Mouse (Mus musculus) forebrain, embryonic 14.5 days (tissue): ENCODE data around the gene Agmo. TPM values are rescaled to one million over a fixed set of nuclear protein-coding genes. Genes with fewer than 3 reads are reported as not detected.

ENCODE experiments used
- ATAC-seq: fragments of 200-750 bp; cut with Nextera tagmentation; 2 replicates; pipeline ENCODE4 v1.8.0; 2017; ENCODE audit warnings: mild to moderate bottlenecking, moderate library complexity
- DNase-seq: peaks from one replicate; pipeline ENCODE4 v3.0.0-alpha.2; 2015; ENCODE audit warnings: low spot score
- H3K27ac ChIP-seq: fragments of 300-500 bp; sonication (generic); 2 replicates; pipeline ENCODE4 v1.5.1; 2014; ENCODE audit warnings: low read depth, mild to moderate bottlenecking, control low read depth, low read length, moderate library complexity
- H3K27me3 ChIP-seq: fragments of 300-500 bp; sonication (generic); replicated peaks from 2 replicates; pipeline ENCODE4 v1.6.1; 2014; ENCODE audit warnings: low read length, control low read depth, mixed read lengths; ENCODE audit not compliant: control insufficient read depth, insufficient read depth
- H3K36me3 ChIP-seq: fragments of 300-500 bp; sonication (generic); 2 replicates; pipeline ENCODE4 v1.6.1; 2014; ENCODE audit warnings: low read length, control low read depth; ENCODE audit not compliant: control insufficient read depth, insufficient read depth
- H3K4me1 ChIP-seq: fragments of 300-500 bp; sonication (generic); 2 replicates; pipeline ENCODE4 v1.6.1; 2014; ENCODE audit warnings: antibody characterized with exemption, low read length, control low read depth; ENCODE audit not compliant: control insufficient read depth, insufficient read depth
- H3K4me2 ChIP-seq: fragments of 300-500 bp; sonication (generic); 2 replicates; pipeline ENCODE4 v1.6.1; 2014; ENCODE audit warnings: mild to moderate bottlenecking, control low read depth, low read length
- H3K4me3 ChIP-seq: fragments of 300-500 bp; sonication (generic); 2 replicates; pipeline ENCODE4 v1.5.1; 2014; ENCODE audit warnings: low read depth, low read length, control low read depth
- H3K9ac ChIP-seq: fragments of 300-500 bp; sonication (generic); 2 replicates; pipeline ENCODE4 v1.6.1; 2014; ENCODE audit warnings: mild to moderate bottlenecking, low read length, control low read depth, moderate library complexity
- H3K9me3 ChIP-seq: fragments of 300-500 bp; sonication (generic); replicated peaks from 2 replicates; pipeline ENCODE4 v1.6.1; 2016; ENCODE audit warnings: low read length, control low read depth, mixed read lengths; ENCODE audit not compliant: control insufficient read depth
- WGBS: fragments of 180-500 bp; shearing (Covaris S2); extraction: QIAGEN DNeasy Blood & Tissue Kit; methylation state at CpG from one replicate; pipeline ENCODE4 v1.1.7; 2014; 5-methylcytosine and 5-hydroxymethylcytosine counted together
- polyA plus RNA-seq: library from polyadenylated mRNA; unstranded; fragments of >200 nt; fragmentation: Nextera tagmentation; extraction: Ambion mirVana; gene quantifications from 2 replicates; pipeline ENCODE4 v1.2.1, GENCODE M21; 2014

The Agmo gene
- polyA plus RNA-seq, 1 experiment from 2014 or later = 0.62 TPM

DNA sequence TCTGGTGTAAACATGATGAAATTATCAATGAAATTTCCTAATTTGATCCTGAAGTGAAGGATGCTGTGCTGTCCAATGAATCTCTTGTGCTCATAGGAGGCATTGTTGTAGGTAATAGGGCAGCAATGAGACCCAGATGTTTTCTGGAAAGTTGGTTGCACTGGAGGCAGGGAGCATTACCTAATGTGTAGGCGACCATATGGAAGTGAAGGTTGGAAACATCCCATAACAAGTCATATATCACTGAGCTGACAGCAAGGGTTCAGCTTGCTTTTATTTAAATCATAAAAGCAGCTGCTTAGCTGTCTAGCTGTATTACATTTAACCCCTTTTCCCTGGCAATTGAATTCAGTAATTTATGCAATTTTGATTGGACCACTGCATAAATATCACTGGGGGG, 299.6 kb downstream of the Agmo start:
- Histone ChIP-seq H3K4me2 (no peak overlapping the region), H3K27me3 (no peaks in the 10 kb centered on the region), H3K36me3 (no peaks in the 10 kb centered on the region), H3K9ac (no peak overlapping the region), H3K9me3 (no peaks in the 10 kb centered on the region), H3K4me1 (no peaks in the 10 kb centered on the region), H3K27ac (no peak overlapping the region), H3K4me3 (no peak overlapping the region)
- 79% methylated on average over 1 of the region's 1 CpGs for WGBS
- no peak for ATAC-seq
- DNase-seq = no peak

GRCm38 (mm10) chr12:37558284-37558683, 316.8 kb downstream of the Agmo start:
- DNase-seq = no peak
- Histone ChIP-seq H3K4me1 (no peaks in the 10 kb centered on the region), H3K36me3 (no peaks in the 10 kb centered on the region), H3K27ac (no peak overlapping the region), H3K4me3 (no peak overlapping the region), H3K9me3 (no peaks in the 10 kb centered on the region), H3K9ac (no peak overlapping the region), H3K27me3 (no peaks in the 10 kb centered on the region), H3K4me2 (no peak overlapping the region)
- WGBS = 80% methylated on average over 1 of the region's 1 CpGs
- no peak for ATAC-seq

- Histone ChIP-seq H3K4me2 (no peak overlapping the region), H3K9ac (no peak overlapping the region), H3K9me3 (no peaks in the 10 kb centered on the region), H3K4me1 (no peaks in the 10 kb centered on the region), H3K27ac (no peak overlapping the region), H3K4me3 (no peak overlapping the region), H3K36me3 (no peaks in the 10 kb centered on the region), H3K27me3 (no peaks in the 10 kb centered on the region)
- DNase-seq (no peak), ATAC-seq (no peak)
- 81% methylated on average over 5 of the region's 5 CpGs for WGBS
Observed at GRCm38 (mm10) chr12:37565882-37566596, 324.6 kb downstream of the Agmo start.

DNA sequence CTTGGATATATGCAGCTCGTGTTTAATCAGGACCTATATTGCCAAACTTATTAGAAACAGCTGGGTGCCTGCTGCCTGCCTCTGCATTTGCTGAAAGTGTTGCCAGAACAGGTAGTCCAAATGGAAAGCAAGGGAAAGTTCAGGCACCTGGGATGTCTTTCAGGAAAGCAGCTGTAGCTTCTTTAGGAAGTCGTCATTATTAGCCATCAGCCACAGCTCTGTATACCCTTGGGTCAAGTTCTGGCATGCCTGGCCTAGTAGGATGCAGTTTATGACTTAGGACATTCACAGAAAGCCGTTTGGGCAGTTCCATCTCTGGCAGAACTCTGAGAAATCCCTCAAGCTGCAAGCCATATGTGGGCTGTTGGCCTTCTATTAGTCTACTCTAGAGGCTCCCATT, 330.5 kb downstream of the Agmo start:
- DNase-seq = no peak

DNA sequence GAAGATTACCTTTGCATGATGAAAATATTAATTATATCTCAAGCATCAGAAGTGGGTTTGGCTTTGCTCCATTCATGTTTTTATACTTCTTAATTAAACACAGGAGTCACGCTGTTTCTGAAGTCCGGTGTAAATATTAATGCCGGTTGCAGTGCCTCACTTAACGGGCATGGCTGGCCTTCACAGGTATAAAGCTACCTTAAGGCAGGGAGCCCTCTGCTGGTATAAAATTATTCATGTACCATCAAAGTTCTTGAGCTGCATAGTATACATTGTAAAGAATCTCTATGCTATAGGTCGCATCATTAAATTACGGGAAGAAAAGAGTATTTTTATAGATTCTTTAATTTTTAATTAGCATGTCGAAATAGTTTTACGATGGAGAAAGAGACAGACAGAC, 341.3 kb downstream of the Agmo start:
- Histone ChIP-seq H3K4me1 (no peaks in the 10 kb centered on the region), H3K9ac (no peak overlapping the region), H3K27me3 (no peaks in the 10 kb centered on the region), H3K36me3 (no peaks in the 10 kb centered on the region), H3K9me3 (no peaks in the 10 kb centered on the region), H3K27ac (no peak overlapping the region), H3K4me2 (no peak overlapping the region), H3K4me3 (no peak overlapping the region)
- DNase-seq = peak; percentile 43
- ATAC-seq = peak; percentile 62; the same call in 1 of the 2 replicates
- WGBS = 73% methylated on average over 8 of the region's 8 CpGs

More for the DNA sequence above, 330.5 kb downstream of the Agmo start:
- ATAC-seq = no peak
- Histone ChIP-seq H3K4me1 (no peaks in the 10 kb centered on the region), H3K4me2 (no peak overlapping the region), H3K27me3 (no peaks in the 10 kb centered on the region), H3K36me3 (no peaks in the 10 kb centered on the region), H3K9me3 (no peaks in the 10 kb centered on the region), H3K9ac (no peak overlapping the region), H3K4me3 (no peak overlapping the region), H3K27ac (no peak overlapping the region)
- 81% methylated on average over 3 of the region's 3 CpGs for WGBS

GRCm38 (mm10) chr12:37592853-37593252, 351.4 kb downstream of the Agmo start:
- no peaks in the 10 kb centered on the region for H3K9me3 ChIP-seq
- no peaks in the 10 kb centered on the region for H3K4me1 ChIP-seq
- DNase-seq (no peak), ATAC-seq (no peak)
- H3K36me3 ChIP-seq = no peaks in the 10 kb centered on the region
- H3K4me3 ChIP-seq = no peak overlapping the region
- H3K27ac ChIP-seq = no peak overlapping the region
- WGBS = 70% methylated on average over 3 of the region's 3 CpGs
- no peak overlapping the region for H3K9ac ChIP-seq
- H3K27me3 ChIP-seq = no peaks in the 10 kb centered on the region
- H3K4me2 ChIP-seq = no peak overlapping the region

- H3K27me3 ChIP-seq = no peaks in the 10 kb centered on the region
- no peaks in the 10 kb centered on the region for H3K36me3 ChIP-seq
- H3K9me3 ChIP-seq = no peaks in the 10 kb centered on the region
- 91% methylated on average over 4 of the region's 4 CpGs for WGBS
- no peak overlapping the region for H3K27ac ChIP-seq
- DNase-seq = no peak
- no peak overlapping the region for H3K4me2 ChIP-seq
- no peak for ATAC-seq
- H3K4me1 ChIP-seq = no peaks in the 10 kb centered on the region
- H3K9ac ChIP-seq = no peak overlapping the region
- H3K4me3 ChIP-seq = no peak overlapping the region
Observed at GRCm38 (mm10) chr12:37612837-37613236, 371.4 kb downstream of the Agmo start.

DNA sequence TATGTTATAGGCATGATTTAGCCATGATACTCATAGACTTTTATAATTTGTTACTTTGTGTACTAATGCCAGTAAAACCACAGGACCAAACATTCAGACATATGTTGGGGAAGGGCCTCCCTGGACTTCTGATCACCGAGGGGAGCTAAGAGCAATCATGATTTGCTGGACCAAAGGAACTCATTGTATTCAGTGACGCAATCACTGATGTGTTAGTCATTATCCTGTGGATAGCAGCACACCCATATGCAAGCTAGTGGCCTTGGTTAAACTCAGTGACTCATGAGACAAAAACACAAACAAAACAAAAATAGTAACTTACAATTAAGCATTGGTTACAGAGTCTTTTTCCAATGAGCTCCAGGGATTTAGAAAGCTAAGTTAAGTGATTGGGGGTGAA, 373.3 kb downstream of the Agmo start:
- WGBS = 90% methylated on average over 2 of the region's 2 CpGs
- no peak for ATAC-seq
- H3K9me3 ChIP-seq = no peaks in the 10 kb centered on the region

GRCm38 (mm10) chr12:37624078-37624477, 382.6 kb downstream of the Agmo start:
- H3K9ac ChIP-seq = no peak overlapping the region
- no peaks in the 10 kb centered on the region for H3K9me3 ChIP-seq
- H3K36me3 ChIP-seq = no peaks in the 10 kb centered on the region
- no peak for ATAC-seq
- H3K4me2 ChIP-seq = no peak overlapping the region
- DNase-seq = no peak
- H3K27me3 ChIP-seq = no peaks in the 10 kb centered on the region
- no peak overlapping the region for H3K4me3 ChIP-seq
- no peak overlapping the region for H3K27ac ChIP-seq
- H3K4me1 ChIP-seq = no peaks in the 10 kb centered on the region

More for the DNA sequence above, 373.3 kb downstream of the Agmo start:
- H3K36me3 ChIP-seq = no peaks in the 10 kb centered on the region
- no peak overlapping the region for H3K27ac ChIP-seq
- no peaks in the 10 kb centered on the region for H3K4me1 ChIP-seq
- no peak for DNase-seq
- H3K4me3 ChIP-seq = no peak overlapping the region
- H3K9ac ChIP-seq = no peak overlapping the region
- H3K27me3 ChIP-seq = no peaks in the 10 kb centered on the region
- no peak overlapping the region for H3K4me2 ChIP-seq
